Mouse (Mus musculus) spleen, postnatal 4 days (tissue): ENCODE measurements at regions not wholly inside any gene's neighbourhood (a gene's known extent, or its start where the extent isn't known, plus 50 kb on each side); places are given as distances from the start of the nearest gene placed in this dataset.

Source experiments
- DNase-seq, 2 experiments: peaks; one replicate each; pipeline ENCODE4 v3.0.0; 2022; ENCODE audit warnings: low spot score in 2 of 2

DNA sequence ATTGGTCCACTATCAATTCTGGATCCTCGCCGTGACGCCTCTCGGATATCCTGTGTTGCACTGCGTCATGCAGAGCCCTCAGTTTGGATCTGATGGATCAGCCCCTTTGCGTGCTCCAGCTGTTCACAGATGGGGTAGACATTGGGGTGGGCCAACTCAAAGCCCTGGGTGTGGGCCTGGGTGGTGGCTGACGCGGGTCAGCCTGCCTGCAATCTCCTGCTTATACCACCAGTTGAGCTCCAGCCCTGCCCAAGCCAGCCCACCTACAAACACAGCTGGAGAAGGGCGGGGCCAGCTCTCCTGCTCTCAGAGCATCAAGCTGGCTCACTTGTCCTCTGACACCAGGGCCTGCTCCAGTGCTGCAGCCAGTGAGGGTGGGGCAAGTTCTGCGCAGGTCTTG lies 73.1 kb downstream of the Rps15a start:
- DNase-seq = no peak

DNA sequence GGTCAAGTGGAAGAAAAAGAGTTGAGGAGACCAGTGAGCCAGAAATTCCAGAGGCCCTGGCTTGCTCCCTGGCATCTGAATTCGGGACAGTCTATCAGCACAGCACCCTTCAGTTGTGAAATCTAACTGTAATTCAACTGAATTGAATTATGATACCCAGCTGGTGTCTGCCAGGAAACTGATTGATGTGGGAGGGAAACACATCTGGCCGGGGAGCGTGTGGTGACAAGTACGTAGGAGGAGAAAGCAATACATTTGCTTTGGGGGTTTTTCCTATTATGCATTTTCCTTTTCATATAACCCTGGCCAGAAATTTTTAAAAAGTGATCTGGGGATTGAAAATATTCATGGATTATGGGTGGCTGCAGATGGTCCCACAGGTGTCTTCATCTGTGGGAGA lies 76.1 kb downstream of the Rps15a start:
- no peak for DNase-seq

DNA sequence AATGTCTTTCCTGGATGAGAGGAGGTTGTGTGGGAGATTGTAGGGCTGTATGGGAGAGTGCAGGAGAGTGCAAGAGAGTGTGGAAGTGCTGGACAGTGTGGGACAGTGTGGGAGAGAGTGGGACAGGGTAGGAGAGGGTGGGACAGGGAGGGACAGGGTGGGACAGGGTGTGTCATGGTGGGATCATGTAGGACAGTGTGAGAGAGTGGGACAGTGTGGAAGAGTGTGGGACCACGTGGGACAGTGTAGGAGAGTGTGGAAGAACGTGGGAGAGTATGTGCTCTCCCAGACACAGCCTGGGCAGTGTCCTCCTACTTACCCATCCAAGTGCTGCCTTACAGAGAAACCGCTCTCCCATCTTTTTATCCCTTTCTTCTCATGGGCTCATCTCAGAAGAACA lies 78.9 kb downstream of the Rps15a start:
- no peak for DNase-seq

DNA sequence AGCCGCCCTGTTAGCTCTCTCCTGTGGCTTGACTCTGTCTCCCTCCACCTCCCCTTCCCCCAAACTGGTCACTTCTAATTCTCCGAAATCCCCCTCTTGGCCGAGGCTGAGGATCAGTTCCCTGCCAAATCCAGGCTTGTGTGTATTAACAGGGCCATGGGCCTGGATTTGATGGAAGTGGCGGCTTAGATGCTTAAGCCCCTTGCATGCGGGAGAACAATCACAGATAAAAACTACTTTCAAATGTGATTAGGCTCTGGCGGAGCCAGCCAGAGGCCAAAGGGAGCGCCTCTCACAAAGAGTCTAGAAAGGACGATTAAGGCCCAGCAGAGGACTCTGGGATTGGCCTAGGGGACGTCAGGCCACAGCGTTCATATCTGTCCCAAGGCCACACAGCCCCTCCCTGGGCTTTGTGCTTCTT lies 89.9 kb downstream of the Rps15a start:
- DNase-seq = no peak

DNA sequence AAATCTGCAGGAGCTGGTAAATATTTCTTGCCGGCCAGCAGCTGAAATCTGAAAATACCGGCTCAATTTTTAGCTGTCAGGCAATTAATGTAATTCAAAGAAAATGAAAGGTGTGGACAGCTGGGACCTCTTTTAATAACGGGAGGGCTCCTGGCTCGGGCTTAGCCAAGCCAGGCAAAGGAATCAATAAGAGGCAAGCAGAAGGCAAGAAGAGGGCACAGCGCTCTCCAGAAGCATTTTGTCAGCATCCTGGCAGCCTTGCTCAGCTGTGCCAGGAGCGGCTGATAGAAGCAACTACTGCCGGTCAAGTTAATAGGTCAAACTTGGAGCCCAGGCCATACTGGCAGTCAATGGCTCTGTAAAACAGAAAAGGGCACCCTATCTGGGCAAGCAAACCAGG lies 111.4 kb downstream of the Rps15a start:
- DNase-seq = no peak

DNA sequence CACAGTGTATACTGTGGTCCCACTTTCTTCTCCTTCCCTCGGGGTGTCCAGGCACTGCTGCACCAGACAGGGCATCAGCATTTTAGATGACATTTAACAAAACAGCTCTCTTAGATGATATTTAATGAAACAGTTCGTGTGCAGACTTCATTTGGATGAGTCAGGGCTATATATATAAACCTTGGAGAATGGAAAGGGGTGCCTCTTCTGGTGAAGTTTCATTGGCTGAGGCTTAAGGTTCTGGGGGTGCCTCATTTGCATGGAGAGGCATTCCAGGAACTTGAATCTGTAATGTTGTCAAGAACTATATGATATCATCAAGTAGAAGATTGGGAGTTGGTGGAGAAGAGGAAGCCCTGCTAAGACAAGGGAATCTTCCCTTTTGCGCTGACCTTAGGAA lies 114.1 kb downstream of the Rps15a start:
- DNase-seq = no peak

DNA sequence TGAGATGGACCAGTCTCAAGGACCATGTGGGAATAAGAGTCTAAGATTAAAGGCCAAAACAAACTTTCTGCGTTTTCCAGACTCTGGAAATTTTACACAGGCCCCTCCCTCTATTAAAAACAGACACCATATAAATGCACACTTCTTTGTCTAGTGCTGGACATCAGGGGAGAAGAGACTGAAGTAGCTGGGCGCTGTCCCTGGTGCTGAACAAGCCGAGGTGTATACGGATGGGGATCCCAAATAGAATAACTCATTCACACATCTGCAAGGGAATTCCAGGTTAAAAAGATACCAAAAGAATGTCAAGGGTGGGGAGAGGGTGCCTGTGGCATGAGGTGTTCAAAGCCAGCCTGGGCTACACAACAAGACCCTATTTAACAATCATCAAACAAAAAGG lies 114.9 kb downstream of the Rps15a start:
- peak in 1 of 2 experiments; percentile 63 for DNase-seq

DNA sequence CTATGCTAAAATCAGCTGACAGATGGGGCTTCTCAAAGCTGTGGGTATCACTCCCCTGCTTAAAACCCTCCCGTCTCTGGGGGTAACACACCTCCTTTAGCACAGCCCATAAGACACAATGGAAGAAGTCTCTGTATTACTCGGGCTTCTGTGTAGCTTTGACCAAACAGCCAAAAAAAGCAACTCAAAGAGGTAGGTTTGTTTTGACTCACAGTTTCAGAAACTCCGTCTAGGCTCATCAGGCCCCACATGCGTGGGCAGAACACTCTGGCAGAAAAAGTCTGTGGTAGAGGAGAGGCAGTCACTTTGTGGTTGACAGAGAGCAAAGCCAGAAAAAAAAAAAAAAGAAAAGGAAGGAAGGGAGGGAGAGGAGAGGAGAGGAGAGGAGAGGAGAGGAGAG lies 133.8 kb downstream of the Rps15a start:
- DNase-seq = no peak

DNA sequence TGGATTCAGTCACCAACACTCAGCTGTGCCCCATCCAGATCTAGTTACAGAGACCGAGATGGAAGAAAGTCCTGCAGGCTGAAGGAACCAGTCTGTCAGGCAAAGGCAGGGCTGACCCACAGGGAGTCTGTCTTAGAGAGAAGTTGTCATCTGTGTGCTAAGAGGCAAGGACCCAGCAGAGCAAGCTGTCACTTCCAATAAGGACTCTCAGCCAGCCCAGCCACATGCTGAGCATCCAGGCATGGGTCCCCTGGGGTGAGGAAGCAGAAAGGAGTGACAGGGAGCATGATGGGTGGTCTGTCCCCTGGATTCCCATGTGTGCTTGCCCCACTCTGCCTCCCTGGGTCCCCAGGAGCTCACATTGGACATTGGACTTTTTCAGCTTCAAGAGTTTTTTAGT lies 144.8 kb downstream of the Rps15a start:
- no peak for DNase-seq

DNA sequence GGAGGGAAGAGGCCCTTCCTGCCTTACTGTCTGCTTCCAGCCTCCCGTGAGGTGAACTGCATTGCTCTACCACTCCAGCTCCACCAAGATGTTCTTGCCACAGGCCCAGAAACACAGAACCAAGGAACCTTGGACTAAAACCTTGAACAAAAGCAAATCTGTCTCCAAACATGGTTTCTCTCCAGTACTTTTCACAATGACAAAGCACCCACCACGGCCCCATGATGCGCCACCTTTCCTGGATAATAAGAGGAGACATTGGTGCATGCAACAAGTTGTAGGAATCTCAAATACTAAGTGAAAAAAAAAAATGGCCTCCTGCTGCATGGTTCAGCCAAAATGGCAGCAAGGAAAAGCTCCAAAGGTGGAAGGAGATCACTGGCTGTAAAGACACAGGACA lies 172.6 kb downstream of the Rps15a start:
- no peak for DNase-seq

DNA sequence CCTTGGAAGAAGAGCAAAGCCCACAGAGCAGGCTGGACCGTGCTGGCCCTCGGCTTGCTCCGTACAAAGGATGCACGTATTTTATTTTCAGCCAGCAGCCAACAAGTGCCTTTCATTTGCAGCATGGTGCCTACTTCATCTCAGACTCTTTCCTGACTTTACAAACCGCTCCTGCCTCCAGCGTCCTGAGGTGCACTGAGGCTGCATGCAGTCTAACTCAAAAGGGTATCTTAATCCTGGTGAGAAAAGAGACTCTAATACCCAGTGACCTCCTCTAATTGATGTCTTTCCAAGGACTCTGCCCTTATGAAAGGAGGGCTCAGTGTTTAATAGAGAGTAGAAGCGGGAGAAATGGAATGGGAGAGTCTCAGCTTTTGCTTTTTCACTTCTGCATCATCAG lies 176.4 kb downstream of the Rps15a start:
- no peak for DNase-seq

DNA sequence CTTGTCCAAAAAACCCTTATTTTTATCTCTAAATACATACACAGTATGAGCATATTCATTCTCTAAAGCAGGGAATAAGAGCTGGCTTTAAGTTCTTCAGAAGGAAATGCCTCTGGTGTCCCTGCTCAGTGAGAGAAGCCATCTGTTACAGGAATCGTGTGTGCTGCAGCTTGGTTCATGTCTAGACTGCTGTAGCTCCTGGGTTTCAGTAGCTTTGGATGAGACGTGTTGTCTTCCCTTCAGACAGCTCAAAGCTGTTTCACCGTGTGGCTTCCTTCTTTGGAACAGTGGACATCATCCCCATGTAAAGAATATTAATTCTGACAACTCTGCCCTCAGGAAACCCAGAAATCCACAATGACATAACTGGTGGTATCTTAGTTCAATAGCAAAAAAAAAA lies 181.1 kb downstream of the Rps15a start:
- DNase-seq = no peak

DNA sequence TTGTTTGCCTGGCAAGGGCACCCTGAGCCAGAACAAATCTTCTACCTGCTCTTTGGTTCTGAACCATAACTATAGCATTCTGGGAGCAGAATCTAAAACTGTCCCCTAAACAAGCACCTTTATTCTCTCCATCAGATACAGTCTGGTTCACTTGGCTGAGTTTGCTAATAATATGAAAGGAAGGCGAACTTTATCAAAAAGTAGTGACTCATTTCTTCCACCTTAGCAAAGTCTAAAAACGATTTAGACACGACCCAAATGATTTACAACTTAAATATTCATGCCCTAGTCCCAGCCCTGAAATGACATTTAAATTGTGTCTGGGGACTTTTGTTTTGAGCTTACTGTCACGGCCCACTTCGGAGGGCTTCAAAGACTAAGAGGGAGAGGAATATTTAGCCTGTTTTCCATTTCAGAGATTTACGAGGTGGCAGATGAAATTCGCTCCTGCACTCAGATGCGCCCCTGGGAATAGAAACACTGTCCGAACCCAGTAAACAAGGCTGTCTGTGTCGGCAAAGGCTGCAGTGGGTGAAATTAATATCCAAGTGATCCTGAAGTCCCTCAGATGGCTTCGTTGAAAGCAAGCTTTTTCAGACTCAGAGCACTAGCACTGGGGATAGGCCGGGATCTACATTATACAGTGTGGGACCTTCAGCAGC lies 184.6 kb downstream of the Rps15a start:
- no peak for DNase-seq

DNA sequence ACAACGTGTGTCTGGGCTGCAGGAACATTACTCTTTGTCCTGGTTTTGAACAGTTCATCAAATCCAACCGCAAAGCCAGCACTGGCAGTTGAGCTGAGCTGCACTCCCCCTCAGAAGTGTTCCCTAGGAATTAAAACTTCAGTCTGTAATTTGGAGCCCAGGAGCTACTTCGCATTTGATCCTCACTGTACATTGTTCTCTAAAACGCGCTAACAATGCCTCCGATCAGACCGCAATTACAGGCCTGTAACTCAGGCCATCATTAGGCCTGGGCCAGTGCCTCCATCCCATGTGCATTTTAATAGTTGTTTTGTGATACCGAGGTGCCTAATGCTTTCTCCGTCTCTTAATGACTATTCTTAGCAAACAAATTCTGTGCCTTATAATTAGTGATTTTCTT lies 185.6 kb downstream of the Rps15a start:
- DNase-seq = no peak

DNA sequence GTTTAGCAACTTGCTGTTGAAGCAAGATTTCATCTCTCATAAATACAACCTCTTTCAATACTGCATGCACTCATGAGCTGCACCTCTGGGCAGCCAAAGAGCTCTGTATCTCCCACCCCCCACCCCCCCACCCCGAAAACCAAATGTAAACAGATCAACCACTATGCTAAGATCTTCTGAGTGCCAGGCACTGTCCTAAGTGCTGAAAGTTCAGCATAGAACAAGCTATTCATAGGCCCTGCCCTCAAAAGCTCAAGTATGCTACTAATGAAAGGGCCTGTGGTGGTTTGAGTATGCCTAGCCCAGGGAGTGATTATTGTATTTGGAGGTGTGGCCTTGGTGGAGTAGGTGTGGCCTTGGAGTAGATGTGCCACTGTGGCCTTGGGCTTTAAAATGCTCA lies 189.6 kb downstream of the Rps15a start:
- DNase-seq = no peak

DNA sequence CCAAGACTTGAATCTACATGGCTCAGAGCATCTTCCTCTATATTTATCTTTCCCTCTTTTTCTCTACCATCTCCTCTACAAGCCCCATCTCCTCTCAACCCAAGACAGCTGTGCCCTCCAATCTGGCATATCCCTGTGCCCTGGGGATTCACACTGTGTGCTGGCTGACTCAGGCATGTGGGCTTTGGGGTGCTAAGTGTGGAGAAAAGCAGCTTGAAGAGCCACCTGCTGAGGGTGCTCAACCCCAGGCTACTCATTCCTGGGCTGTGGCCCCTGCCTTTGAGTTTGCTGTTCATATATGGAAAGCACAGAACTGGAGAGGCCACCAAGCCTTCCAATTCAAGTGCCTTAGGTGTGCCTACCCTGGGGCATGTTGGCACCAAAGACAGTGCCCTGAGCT lies 193.7 kb downstream of the Rps15a start:
- no peak for DNase-seq

DNA sequence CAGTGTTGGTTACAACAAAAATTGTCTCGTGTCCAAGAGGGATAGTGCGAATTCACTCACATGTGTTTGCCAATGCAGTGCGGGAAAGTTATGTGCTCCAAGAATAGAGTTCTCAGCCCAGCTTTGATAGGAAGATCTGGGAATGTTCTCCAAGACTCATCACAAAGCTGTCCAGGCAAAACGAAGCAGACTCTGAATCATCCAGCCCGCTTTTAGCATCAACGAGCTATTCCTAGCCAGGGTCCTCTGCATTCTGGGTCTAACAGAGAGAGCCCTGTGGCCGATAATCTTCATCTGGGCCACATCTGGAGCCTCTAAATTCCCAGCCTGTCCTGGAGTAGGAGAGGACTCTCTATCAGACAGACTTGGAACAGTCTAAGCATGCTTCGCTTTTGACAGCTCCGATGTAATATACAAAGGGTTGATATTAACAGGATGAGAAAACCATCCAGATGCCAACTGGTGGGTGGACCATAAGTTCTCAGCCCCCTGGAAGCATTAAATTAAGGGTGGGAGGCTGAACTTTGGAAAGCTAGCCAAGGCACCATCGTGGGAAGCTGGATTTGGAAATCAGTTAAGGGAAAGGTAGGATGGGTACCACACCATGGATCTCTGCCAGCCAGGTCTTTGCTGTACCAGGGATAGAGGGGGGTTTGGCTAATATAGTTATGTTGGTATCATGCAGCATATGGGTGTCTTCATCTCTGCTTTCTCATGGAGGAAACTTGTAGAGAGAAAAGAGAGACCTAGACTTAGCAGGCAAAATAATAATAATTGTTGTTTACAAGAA lies 197.6 kb downstream of the Rps15a start:
- DNase-seq = no peak

DNA sequence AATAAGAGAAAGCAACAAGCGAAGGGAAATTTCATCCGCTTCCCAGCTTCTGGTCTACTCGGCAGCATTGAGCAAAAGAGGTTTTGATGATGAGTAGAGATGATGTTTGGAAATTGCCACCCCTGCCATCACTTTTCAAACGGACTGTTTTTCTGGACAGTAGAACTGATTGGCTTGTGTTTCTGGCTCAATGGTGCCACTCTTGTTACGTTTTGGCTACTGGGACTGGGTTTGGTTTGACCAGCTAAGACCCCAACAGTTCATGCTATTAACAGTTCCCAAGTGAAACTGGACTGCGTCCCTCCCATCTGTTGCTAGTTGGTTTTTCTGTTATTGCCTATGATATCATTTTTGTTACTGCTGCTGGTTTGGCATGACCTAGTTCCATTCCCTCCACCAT lies 199.1 kb downstream of the Rps15a start:
- no peak for DNase-seq

DNA sequence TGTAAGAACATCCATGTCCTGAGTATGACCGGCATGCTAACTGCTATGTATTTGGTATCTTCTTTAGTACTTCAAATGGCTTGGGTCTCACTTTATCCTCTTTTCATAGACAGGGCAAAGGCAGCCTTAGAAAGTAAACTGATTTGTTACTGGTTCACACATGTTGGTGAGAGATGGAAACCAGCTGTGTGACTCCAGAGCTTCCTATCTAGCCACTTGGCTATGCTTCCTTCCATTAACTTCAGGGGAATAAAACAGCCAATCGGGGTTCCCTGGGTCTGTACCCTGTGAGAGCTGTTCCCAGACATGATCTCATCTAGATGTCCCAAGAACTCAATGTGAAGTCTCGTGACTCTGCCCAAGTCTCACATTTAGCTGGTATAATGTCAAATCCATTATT lies 203.5 kb downstream of the Rps15a start:
- no peak for DNase-seq

DNA sequence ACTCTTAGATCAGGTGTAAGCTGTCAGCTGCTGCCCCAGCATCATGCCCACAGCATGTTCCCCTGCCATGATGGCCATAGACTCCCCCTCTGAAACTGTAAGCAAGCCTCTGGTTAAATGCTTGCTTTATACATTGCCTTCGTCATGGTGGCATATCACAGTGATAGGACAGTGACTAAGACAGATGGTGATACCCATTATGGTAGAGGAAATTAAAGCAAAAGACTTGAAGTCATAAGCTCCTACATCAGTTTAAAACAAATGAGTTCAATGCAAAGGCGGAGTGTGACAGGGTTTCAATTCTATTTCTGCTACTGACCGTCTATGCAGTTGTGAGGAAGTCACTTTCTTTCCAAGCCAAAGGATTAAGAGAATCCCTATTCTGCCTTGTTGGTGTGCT lies 204.9 kb downstream of the Rps15a start:
- no peak for DNase-seq

DNA sequence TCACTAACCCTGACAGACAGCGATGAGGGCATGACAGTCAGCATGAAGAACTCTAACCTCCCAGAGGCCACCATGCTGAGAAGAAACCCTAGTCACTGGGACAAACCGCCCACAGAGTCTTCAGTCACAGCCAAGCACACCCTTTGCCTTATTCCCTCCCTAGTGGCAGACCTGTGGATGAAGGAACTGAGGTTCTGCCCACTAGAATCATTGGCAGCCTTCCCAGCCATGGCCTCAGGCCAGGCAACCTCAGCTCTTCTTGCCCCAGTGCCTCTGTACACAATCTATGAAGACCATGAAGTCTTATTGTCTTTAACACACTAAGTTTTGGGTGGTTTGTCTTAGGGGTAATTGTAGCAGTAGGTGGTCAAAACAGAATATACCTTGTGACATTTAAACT lies 219.5 kb downstream of the Rps15a start:
- DNase-seq = no peak

DNA sequence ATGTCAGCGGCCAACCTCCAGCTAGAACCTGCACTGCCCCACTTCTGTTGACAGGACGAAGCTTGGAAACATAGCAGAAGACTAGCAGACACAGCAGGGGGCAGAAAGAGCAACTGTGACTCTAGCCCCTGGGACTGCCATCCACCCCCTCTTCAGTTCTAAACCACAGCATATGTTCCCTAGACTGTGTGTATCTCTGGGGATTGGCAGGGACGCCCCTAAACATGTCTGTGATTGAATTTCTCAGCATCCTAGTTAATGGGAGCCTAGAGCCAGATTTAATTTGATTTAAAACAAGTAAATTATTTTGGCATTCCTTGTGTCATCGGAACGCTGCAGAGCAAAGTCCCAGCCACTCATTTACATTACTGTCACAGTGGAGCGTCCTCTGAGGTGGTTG lies 228.7 kb downstream of the Rps15a start:
- DNase-seq = no peak

DNA sequence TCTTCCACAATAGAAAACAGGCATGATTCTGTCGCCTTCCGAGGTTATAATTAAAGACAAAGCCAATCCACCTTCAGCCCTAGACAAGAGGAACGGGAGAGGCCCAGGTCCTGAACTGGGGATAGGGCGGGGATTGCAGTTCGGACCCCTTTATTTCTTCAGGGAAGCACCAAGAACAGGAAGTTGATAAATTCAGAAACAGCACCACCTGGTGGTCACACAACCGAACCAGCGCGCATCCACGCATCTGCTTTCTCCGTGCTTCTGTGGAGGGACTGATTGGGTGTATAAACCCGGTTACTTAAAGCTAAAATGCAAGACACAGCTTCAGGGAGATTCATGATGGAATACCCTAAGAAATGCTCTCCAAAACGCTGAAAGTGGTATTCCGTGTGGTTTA lies 233.2 kb downstream of the Rps15a start:
- DNase-seq = peak; percentile 41 to 82

DNA sequence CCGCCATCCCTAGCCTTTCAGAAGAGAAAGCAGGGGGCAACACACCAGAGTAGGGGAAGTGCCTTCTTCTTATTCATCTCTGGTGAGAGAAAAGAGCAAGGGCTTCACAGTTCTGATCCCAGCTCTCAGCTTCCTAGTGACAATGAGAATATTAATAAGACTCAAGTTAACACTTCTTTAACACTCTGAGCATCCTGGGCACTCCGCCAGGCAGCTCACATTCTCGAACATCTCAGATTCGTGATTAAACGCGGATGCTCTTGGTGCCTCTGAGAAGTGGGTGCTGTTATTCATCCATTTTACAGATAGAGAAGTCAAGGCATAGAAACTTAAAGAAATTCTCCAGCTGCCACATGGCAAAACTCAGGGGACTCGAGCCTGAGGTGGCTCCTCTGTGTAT lies 237.1 kb downstream of the Rps15a start:
- no peak for DNase-seq
